Comparison of ENCODE assay signal across 9 mouse cellular contexts in the genomic region with DNA sequence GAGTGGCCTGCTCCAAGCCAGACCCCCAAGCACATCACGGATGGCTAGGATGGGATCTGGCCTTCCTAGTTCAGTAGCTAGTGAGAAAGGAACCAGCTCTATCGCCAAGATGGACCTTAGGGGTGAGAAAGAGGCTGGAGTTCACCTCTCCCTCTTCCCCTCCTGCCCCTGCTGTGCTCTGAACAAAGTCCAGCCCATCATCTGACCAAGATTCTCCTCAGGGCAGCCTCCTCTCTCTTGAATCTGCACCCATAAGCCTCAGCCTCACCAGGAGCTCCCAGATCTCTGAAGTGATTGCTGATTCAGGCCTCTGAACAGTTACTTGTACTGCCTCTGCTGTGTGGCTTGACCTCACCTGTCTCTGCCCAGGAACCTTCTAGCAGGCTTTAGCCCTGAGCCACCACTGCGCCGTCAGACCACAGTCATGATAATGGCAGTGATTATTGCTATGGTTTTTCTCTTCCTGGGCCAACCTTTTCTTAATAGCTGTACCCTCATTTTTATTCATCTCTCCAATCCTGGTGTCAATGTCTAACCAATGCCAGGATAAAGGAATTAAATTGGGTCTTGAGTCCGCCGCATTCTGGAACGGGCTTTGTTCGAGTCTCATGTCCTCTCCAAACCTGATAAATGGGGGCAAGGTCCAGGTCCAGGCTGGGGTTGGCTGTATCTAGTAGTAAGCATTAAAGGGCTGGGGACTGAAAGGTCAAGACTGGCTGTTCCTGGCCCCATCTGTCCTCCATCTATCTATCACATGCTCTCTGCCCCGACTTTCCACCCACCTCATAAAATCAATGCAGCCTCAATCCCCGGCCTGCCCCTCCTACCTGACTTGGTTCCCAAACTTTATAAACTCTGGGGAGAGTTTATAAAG. TPM values are rescaled to one million over a fixed set of nuclear protein-coding genes. Genes with fewer than 3 reads are reported as not detected.
DNase-seq lines count a peak whose midpoint lies in the region; ATAC-seq and TF ChIP-seq lines count a peak whose summit lies in the region.
"Had no signal": no experiment of that assay in that cellular context is flagged by ENCODE, and none has a peak within 500 bp of the region (broad histone marks: within the 10 kb centered on the region; RNA-seq: fewer than 3 reads in every experiment).

No protein-coding gene starts in this region.

- no peak overlapping the region for H3K4me3 ChIP-seq in brown adipose tissue, adult 24 weeks (ENCODE audit: insufficient read depth, low read depth, low read length)
- H3K4me3 ChIP-seq in heart, embryonic 16.5 days (ENCODE audit: low read length) = no peak overlapping the region
- H3K4me3 ChIP-seq in limb, embryonic 11.5 days (ENCODE audit: low read depth, low read length) = no peak overlapping the region
- H3K4me3 ChIP-seq in forebrain, postnatal 0 days (ENCODE audit: low read depth, low read length) = no peak overlapping the region

- TF ChIP-seq CTCF in forebrain, postnatal 0 days (IDR thresholded peaks at IDR 0.05; ENCODE audit: low read depth) = no peak

- peak; percentile 93 for DNase-seq in heart, adult 11 months
- no peak for DNase-seq in heart, postnatal 25 days (ENCODE audit: low spot score)
- DNase-seq in limb, embryonic 11.5 days (ENCODE audit: low spot score) = no peak
- DNase-seq in forebrain, postnatal 0 days = no peak
- no peak for DNase-seq in frontal cortex, postnatal 10 days (ENCODE audit: low spot score in 2 of 2)

- ATAC-seq in heart, embryonic 16.5 days (replicated peaks; ENCODE audit: extremely low read depth, insufficient read depth, low FRiP score) = no peak
- no peak for ATAC-seq in limb, embryonic 11.5 days (ENCODE audit: insufficient number of reproducible peaks, low FRiP score, low TSS enrichment, low read depth)
- no peak for ATAC-seq in megakaryocyte, adult 5-6 weeks (ENCODE audit: poor library complexity, severe bottlenecking)
- no peak for ATAC-seq in forebrain, postnatal 0 days

- H3K9me3 ChIP-seq in heart, embryonic 16.5 days (replicated peaks; ENCODE audit: control insufficient read depth, low read length) = no peaks in the 10 kb centered on the region
- no peaks in the 10 kb centered on the region for H3K9me3 ChIP-seq in limb, embryonic 11.5 days (ENCODE audit: control insufficient read depth, low read length)
- H3K9me3 ChIP-seq in forebrain, postnatal 0 days (ENCODE audit: low read length) = no peaks in the 10 kb centered on the region

- H3K9ac ChIP-seq in heart, embryonic 16.5 days (ENCODE audit: low read length) = peak overlapping the region; percentile 74
- no peak overlapping the region for H3K9ac ChIP-seq in limb, embryonic 11.5 days (ENCODE audit: low read length)
- no peak overlapping the region for H3K9ac ChIP-seq in forebrain, postnatal 0 days
- H3K9ac ChIP-seq: liver, embryonic 14.5 days had no signal

- H3K4me1 ChIP-seq in brown adipose tissue, adult 24 weeks (ENCODE audit: control insufficient read depth, insufficient read depth, insufficient read length, low read length) = peaks cover 8% of the 10 kb centered on the region
- H3K4me1 ChIP-seq in heart, embryonic 16.5 days (ENCODE audit: control insufficient read depth, insufficient read depth, low read length) = peaks cover 69% of the 10 kb centered on the region
- H3K4me1 ChIP-seq in limb, embryonic 11.5 days (ENCODE audit: control insufficient read depth, insufficient read depth, low read length) = peaks cover 13% of the 10 kb centered on the region
- no peaks in the 10 kb centered on the region; the same call in 1 of the 2 replicates for H3K4me1 ChIP-seq in forebrain, postnatal 0 days (ENCODE audit: insufficient read depth)

- intact Hi-C loops in heart, postnatal 25 days (cut with DNase I) = no loop called here

- H3K36me3 ChIP-seq in heart, embryonic 16.5 days (ENCODE audit: control insufficient read depth, insufficient read depth) = no peaks in the 10 kb centered on the region
- H3K36me3 ChIP-seq in limb, embryonic 11.5 days (ENCODE audit: control insufficient read depth, insufficient read depth, low read length) = no peaks in the 10 kb centered on the region
- no peaks in the 10 kb centered on the region for H3K36me3 ChIP-seq in forebrain, postnatal 0 days (ENCODE audit: insufficient read depth)

- H3K27ac ChIP-seq in brown adipose tissue, adult 24 weeks (replicated peaks; ENCODE audit: low read depth, low read length) = peak overlapping the region; percentile 90
- peak overlapping the region; percentile 76 for H3K27ac ChIP-seq in heart, embryonic 16.5 days (ENCODE audit: low read length)
- H3K27ac ChIP-seq in limb, embryonic 11.5 days (replicated peaks; ENCODE audit: low read depth, low read length) = no peak overlapping the region
- no peak overlapping the region for H3K27ac ChIP-seq in forebrain, postnatal 0 days (ENCODE audit: low read depth, low read length)
- H3K27ac ChIP-seq: liver, embryonic 14.5 days had no signal

- WGBS in heart, embryonic 16.5 days = 73% methylated on average over 10 of the region's 10 CpGs
- 44% methylated on average over 10 of the region's 10 CpGs for WGBS in limb, embryonic 11.5 days
- 74% methylated on average over 10 of the region's 10 CpGs for WGBS in forebrain, postnatal 0 days

- H3K27me3 ChIP-seq in heart, embryonic 16.5 days (ENCODE audit: control insufficient read depth, insufficient read depth, low read length) = no peaks in the 10 kb centered on the region
- no peaks in the 10 kb centered on the region; the same call in 1 of the 2 replicates for H3K27me3 ChIP-seq in limb, embryonic 11.5 days (ENCODE audit: control insufficient read depth, insufficient read depth, low read length)
- no peaks in the 10 kb centered on the region for H3K27me3 ChIP-seq in forebrain, postnatal 0 days (ENCODE audit: insufficient read depth, low read length)

- H3K4me2 ChIP-seq in heart, embryonic 16.5 days (ENCODE audit: low read depth, low read length) = no peak overlapping the region
- H3K4me2 ChIP-seq in limb, embryonic 11.5 days (ENCODE audit: low read depth, severe bottlenecking) = peak overlapping the region; percentile 65; the same call in 1 of the 2 replicates
- H3K4me2 ChIP-seq in forebrain, postnatal 0 days (ENCODE audit: low read depth) = no peak overlapping the region

RNA-seq across cellular contexts. Expression of gene Tob2, which starts 23.4 kb away (rescaled TPM):
- total RNA-seq in heart, postnatal 25 days (2021) = 10 to 100 TPM; 66.9 to 95.5 TPM
- 79.0 and 87.4 TPM in 2 replicates for polyA plus RNA-seq in brown adipose tissue, adult 24 weeks (2012; ENCODE audit: insufficient read depth, insufficient read length, missing spikeins)
- 17.5 and 17.8 TPM in 2 replicates for polyA plus RNA-seq in heart, embryonic 16.5 days (2015; fragmentation: Nextera tagmentation; extraction: Ambion mirVana)
- 16.7 and 16.8 TPM in 2 replicates for polyA plus RNA-seq in limb, embryonic 11.5 days (2014; fragmentation: Nextera tagmentation; extraction: Ambion mirVana)
- total RNA-seq in megakaryocyte, adult 5-6 weeks (2015) = 36.1 and 38.2 TPM in 2 replicates
- total RNA-seq in megakaryocyte, adult 5-6 weeks (2017) = 20.3 and 23.8 TPM in 2 replicates
- 9.2 and 13.0 TPM in 2 replicates for total RNA-seq in forebrain, postnatal 0 days (2014; rRNA removed)
- 11.4 TPM in 2 replicates for polyA plus RNA-seq in forebrain, postnatal 0 days (2015; fragmentation: Nextera tagmentation; extraction: Ambion mirVana)

RNA-seq across cellular contexts. Expression of gene Tef, which starts 33.0 kb away (rescaled TPM):
- 100 to 1,000 TPM in 1 of 2 experiments, 10 to 100 TPM in 1; 64.1 to 135 TPM for total RNA-seq in heart, postnatal 25 days (2021)
- polyA plus RNA-seq in brown adipose tissue, adult 24 weeks (2012; ENCODE audit: insufficient read depth, insufficient read length, missing spikeins) = 33.0 and 53.3 TPM in 2 replicates
- polyA plus RNA-seq in heart, embryonic 16.5 days (2015; fragmentation: Nextera tagmentation; extraction: Ambion mirVana) = 23.2 and 25.1 TPM in 2 replicates
- polyA plus RNA-seq in limb, embryonic 11.5 days (2014; fragmentation: Nextera tagmentation; extraction: Ambion mirVana) = 13.7 and 14.6 TPM in 2 replicates
- 3.1 and 3.3 TPM in 2 replicates for total RNA-seq in megakaryocyte, adult 5-6 weeks (2015)
- total RNA-seq in megakaryocyte, adult 5-6 weeks (2017) = 6.5 and 8.6 TPM in 2 replicates
- total RNA-seq in forebrain, postnatal 0 days (2014; rRNA removed) = 60.2 and 71.8 TPM in 2 replicates
- polyA plus RNA-seq in forebrain, postnatal 0 days (2015; fragmentation: Nextera tagmentation; extraction: Ambion mirVana) = 21.9 and 27.8 TPM in 2 replicates

RNA-seq across cellular contexts. Expression of gene Phf5a, which starts 36.5 kb away (rescaled TPM):
- 10 to 100 TPM; 29.7 to 38.0 TPM for total RNA-seq in heart, postnatal 25 days (2021)
- polyA plus RNA-seq in brown adipose tissue, adult 24 weeks (2012; ENCODE audit: insufficient read depth, insufficient read length, missing spikeins) = 42.4 and 46.3 TPM in 2 replicates
- polyA plus RNA-seq in heart, embryonic 16.5 days (2015; fragmentation: Nextera tagmentation; extraction: Ambion mirVana) = 98.6 and 103 TPM in 2 replicates
- polyA plus RNA-seq in limb, embryonic 11.5 days (2014; fragmentation: Nextera tagmentation; extraction: Ambion mirVana) = 240 and 243 TPM in 2 replicates
- 65.3 and 85.6 TPM in 2 replicates for total RNA-seq in megakaryocyte, adult 5-6 weeks (2015)
- total RNA-seq in megakaryocyte, adult 5-6 weeks (2017) = 30.1 and 34.0 TPM in 2 replicates
- total RNA-seq in forebrain, postnatal 0 days (2014; rRNA removed) = 41.5 and 48.5 TPM in 2 replicates
- polyA plus RNA-seq in forebrain, postnatal 0 days (2015; fragmentation: Nextera tagmentation; extraction: Ambion mirVana) = 107 and 112 TPM in 2 replicates

RNA-seq across cellular contexts. Expression of gene Aco2, which starts 36.9 kb away (rescaled TPM):
- total RNA-seq in heart, postnatal 25 days (2021) = 1,000 to 10,000 TPM; 2,060 to 2,092 TPM
- polyA plus RNA-seq in brown adipose tissue, adult 24 weeks (2012; ENCODE audit: insufficient read depth, insufficient read length, missing spikeins) = 3,633 and 4,102 TPM in 2 replicates
- polyA plus RNA-seq in heart, embryonic 16.5 days (2015; fragmentation: Nextera tagmentation; extraction: Ambion mirVana) = 769 and 804 TPM in 2 replicates
- polyA plus RNA-seq in limb, embryonic 11.5 days (2014; fragmentation: Nextera tagmentation; extraction: Ambion mirVana) = 158 and 162 TPM in 2 replicates
- total RNA-seq in megakaryocyte, adult 5-6 weeks (2015) = 47.0 and 58.7 TPM in 2 replicates
- total RNA-seq in megakaryocyte, adult 5-6 weeks (2017) = 82.3 and 89.4 TPM in 2 replicates
- total RNA-seq in forebrain, postnatal 0 days (2014; rRNA removed) = 354 and 357 TPM in 2 replicates
- 234 and 251 TPM in 2 replicates for polyA plus RNA-seq in forebrain, postnatal 0 days (2015; fragmentation: Nextera tagmentation; extraction: Ambion mirVana)

Comparison
In these comparisons a context has a peak if more than half of its experiments do, and no peak if none do; other contexts are left out.
1. H3K27ac ChIP-seq: peak in brown adipose tissue, adult 24 weeks (single experiment) and heart, embryonic 16.5 days (single experiment); none in limb, embryonic 11.5 days (single experiment) and forebrain, postnatal 0 days (single experiment).